Mouse (Mus musculus) midbrain, postnatal 0 days (tissue): ENCODE data around the gene Epb41l2. TPM values are rescaled to one million over a fixed set of nuclear protein-coding genes. Genes with fewer than 3 reads are reported as not detected.
A peak's percentile ranks its signal among the peaks of the same experiment; 100 is the strongest.

Source experiments
- ATAC-seq: fragments of 200-750 bp; cut with Nextera tagmentation; 2 replicates; pipeline ENCODE4 v1.8.0; 2017; ENCODE audit warnings: moderate number of reproducible peaks, mild to moderate bottlenecking, moderate TSS enrichment, moderate library complexity; ENCODE audit not compliant: low FRiP score
- DNase-seq: peaks from one replicate; pipeline ENCODE4 v3.0.0-alpha.2; 2015; ENCODE audit warnings: low spot score
- H3K27ac ChIP-seq: fragments of 300-500 bp; sonication (generic); 2 replicates; pipeline ENCODE4 v1.5.1; 2014; ENCODE audit warnings: low read depth, mild to moderate bottlenecking, low read length, mixed read lengths
- H3K27me3 ChIP-seq: fragments of 300-500 bp; sonication (generic); 2 replicates; pipeline ENCODE4 v1.6.1; 2014; ENCODE audit warnings: low read length, control low read depth, mixed read lengths; ENCODE audit not compliant: insufficient read depth
- H3K36me3 ChIP-seq: fragments of 300-500 bp; sonication (generic); 2 replicates; pipeline ENCODE4 v1.6.1; 2014; ENCODE audit warnings: low read length, control low read depth, mixed read lengths; ENCODE audit not compliant: insufficient read depth
- H3K4me1 ChIP-seq: fragments of 300-500 bp; sonication (generic); 2 replicates; pipeline ENCODE4 v1.6.1; 2014; ENCODE audit warnings: mild to moderate bottlenecking, control low read depth, antibody characterized with exemption, low read length, mixed read lengths; ENCODE audit not compliant: insufficient read depth
- H3K4me2 ChIP-seq: fragments of 300-500 bp; sonication (generic); 2 replicates; pipeline ENCODE4 v1.6.1; 2014; ENCODE audit warnings: low read depth, mild to moderate bottlenecking, low read length, mixed read lengths; ENCODE audit not compliant: poor library complexity, severe bottlenecking
- H3K4me3 ChIP-seq: fragments of 300-500 bp; sonication (generic); 2 replicates; pipeline ENCODE4 v1.5.1; 2014; ENCODE audit warnings: low read depth, mild to moderate bottlenecking, low read length, moderate library complexity
- H3K9ac ChIP-seq: fragments of 300-500 bp; sonication (generic); replicated peaks from 2 replicates; pipeline ENCODE4 v1.6.1; 2014; ENCODE audit warnings: mild to moderate bottlenecking, low read length, moderate library complexity, mixed read lengths; ENCODE audit not compliant: poor library complexity, severe bottlenecking
- H3K9me3 ChIP-seq: fragments of 300-500 bp; sonication (generic); 2 replicates; pipeline ENCODE4 v1.6.1; 2016; ENCODE audit warnings: low read length, control low read depth
- CTCF ChIP-seq: IDR thresholded peaks from 2 replicates; pipeline ENCODE4 v1.5.1; 2016; ENCODE audit warnings: antibody characterized with exemption, mild to moderate bottlenecking
- WGBS: fragments of 180-500 bp; shearing (Covaris S2); extraction: QIAGEN DNeasy Blood & Tissue Kit; methylation state at CpG from one replicate; pipeline ENCODE4 v1.1.7; 2014; 5-methylcytosine and 5-hydroxymethylcytosine counted together
- polyA plus RNA-seq: library from polyadenylated mRNA; unstranded; fragments of >200 nt; fragmentation: Nextera tagmentation; extraction: Ambion mirVana; gene quantifications from 2 replicates; pipeline ENCODE4 v1.2.1, GENCODE M21; 2015
- total RNA-seq: library from RNA; depleted of rRNA; stranded (reverse); fragments of >200 nt; gene quantifications from 2 replicates; pipeline ENCODE4 v1.2.3, GENCODE M21; 2014

The Epb41l2 gene
- total and polyA plus RNA-seq, 2 experiments from 2014 or later: 21.8 to 51.7 TPM

DNA sequence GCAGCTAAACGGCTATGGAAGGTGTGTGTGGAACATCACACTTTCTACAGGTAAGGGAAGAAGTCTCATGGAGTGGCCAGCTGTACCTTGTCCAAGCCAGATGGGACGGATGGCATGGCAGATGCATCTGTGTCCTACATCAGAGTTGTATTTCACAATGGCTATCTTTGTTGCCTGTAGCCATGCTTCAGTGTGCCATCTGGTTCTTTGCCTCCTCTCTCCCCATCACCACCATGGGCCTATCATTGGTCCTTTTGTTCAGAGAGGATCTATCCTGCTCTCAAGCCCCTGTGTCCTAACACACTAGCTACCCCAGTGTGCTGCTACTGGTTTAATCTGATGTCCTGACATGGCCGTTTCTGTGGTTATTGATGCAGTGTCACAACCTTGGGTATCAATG lies 120.1 kb downstream of the Epb41l2 start:
- no peak overlapping the region for H3K4me3 ChIP-seq
- ATAC-seq (no peak), DNase-seq (no peak)
- no peaks in the 10 kb centered on the region for H3K9me3 ChIP-seq
- H3K36me3 ChIP-seq: no peaks in the 10 kb centered on the region
- no peak for TF ChIP-seq CTCF
- H3K27ac ChIP-seq: no peak overlapping the region
- no peak overlapping the region for H3K9ac ChIP-seq
- H3K4me2 ChIP-seq: no peak overlapping the region
- 93% methylated on average over 3 of the region's 3 CpGs for WGBS
- no peaks in the 10 kb centered on the region for H3K27me3 ChIP-seq
- H3K4me1 ChIP-seq: no peaks in the 10 kb centered on the region

DNA sequence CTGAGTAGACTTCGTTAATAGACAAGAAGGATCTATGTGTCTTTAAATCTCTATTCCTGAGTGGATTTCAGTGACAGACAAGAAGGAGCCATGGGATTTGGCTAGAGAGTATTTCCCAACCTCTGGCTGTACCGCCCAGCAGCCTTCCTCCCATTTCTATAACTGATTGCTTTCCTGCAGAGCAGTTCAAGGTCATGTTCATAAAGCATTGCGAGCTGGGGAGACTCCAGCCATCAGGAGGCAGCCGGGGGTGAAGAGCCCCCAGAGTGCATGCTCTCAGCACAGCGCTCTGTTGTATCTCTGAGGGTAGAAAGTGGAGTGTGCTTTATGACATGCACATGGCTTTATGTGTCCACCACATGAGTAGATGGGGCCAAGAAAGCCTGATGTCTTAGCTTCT lies 123.2 kb downstream of the Epb41l2 start:
- H3K9ac ChIP-seq: no peak overlapping the region
- no peak overlapping the region for H3K4me3 ChIP-seq
- no peak overlapping the region for H3K27ac ChIP-seq
- no peaks in the 10 kb centered on the region for H3K36me3 ChIP-seq
- no peak for ATAC-seq
- H3K4me2 ChIP-seq: no peak overlapping the region
- H3K27me3 ChIP-seq: no peaks in the 10 kb centered on the region
- no peaks in the 10 kb centered on the region for H3K9me3 ChIP-seq
- WGBS: 76% methylated on average over 5 of the region's 5 CpGs
- DNase-seq: no peak
- H3K4me1 ChIP-seq: no peaks in the 10 kb centered on the region
- TF ChIP-seq CTCF: no peak

DNA sequence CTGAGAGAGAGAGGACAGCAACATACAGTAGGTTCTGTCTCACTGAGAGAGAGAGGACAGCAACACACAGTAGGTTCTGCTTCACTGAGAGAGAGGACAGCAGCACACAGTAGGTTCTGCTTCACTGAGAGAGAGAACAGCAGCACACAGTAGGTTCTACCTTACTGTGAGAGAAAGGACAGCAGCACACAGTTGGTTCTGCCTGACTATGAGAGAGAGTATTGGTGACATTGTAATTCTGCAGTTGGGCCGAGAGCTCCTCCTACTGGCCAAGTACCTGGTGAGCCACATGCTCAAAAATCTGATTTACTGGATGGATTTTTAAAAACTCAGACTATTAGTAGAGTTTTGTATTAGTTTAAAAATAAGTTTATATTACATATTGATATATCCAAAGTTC lies 128.9 kb downstream of the Epb41l2 start:
- H3K9ac ChIP-seq: no peak overlapping the region
- H3K4me2 ChIP-seq: no peak overlapping the region
- peak; percentile 89 for TF ChIP-seq CTCF
- DNase-seq (peak; percentile 71), ATAC-seq (0 out of 2 replicates have a peak, but pooled peaks have one; percentile 34)
- no peak overlapping the region for H3K4me3 ChIP-seq
- H3K9me3 ChIP-seq: no peaks in the 10 kb centered on the region
- no peaks in the 10 kb centered on the region for H3K4me1 ChIP-seq
- WGBS: 24% methylated on average over 1 of the region's 1 CpGs
- no peaks in the 10 kb centered on the region for H3K27me3 ChIP-seq
- no peaks in the 10 kb centered on the region for H3K36me3 ChIP-seq
- no peak overlapping the region for H3K27ac ChIP-seq

DNA sequence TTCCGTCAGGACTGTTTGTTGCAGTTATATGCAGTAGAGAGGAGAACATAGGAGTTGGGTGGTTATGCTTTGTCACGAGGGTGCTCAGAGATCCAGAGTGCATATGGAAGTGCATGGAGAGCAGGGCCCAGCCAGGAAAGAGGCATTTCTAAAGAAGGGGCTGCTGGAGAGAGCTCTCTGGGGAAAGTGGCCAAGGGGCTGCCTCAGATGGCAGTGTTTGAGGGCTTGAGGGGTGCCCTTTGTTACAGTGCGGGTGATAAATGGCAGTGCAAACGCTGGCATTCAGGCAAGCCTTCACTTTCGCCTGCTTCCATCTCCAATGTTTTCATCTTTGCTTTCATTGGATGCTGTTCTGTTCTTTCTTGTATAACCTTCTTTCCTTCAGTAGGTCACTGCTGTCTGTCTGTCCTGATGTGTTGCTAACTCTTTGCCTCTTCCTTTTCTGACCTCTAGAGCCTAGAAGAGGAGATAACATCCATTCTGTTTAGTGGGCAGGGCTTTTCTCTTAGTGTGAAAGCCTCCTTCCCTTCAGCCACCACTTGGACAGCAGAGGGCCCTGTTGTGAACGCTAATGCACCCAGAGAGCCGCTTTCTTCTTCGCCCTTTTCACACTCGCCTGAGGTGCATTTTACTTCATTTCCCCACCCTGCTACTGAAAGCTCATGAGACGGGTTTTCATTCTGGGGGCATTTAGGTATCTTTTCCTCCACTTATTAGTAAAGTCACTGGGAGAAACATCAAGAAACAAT lies 139.9 kb downstream of the Epb41l2 start:
- Histone ChIP-seq H3K4me3 (no peak overlapping the region), H3K4me2 (no peak overlapping the region), H3K4me1 (no peaks in the 10 kb centered on the region), H3K27ac (no peak overlapping the region), H3K9me3 (no peaks in the 10 kb centered on the region), H3K36me3 (no peaks in the 10 kb centered on the region; the same call in 1 of the 2 replicates), H3K9ac (no peak overlapping the region), H3K27me3 (no peaks in the 10 kb centered on the region)
- ATAC-seq: no peak
- peak; percentile 59 for TF ChIP-seq CTCF
- 66% methylated on average over 10 of the region's 10 CpGs for WGBS
- DNase-seq: peak; percentile 42

- no peak overlapping the region for H3K27ac ChIP-seq
- no peaks in the 10 kb centered on the region; the same call in 1 of the 2 replicates for H3K36me3 ChIP-seq
- H3K4me1 ChIP-seq: no peaks in the 10 kb centered on the region
- H3K9ac ChIP-seq: no peak overlapping the region
- no peak overlapping the region for H3K4me3 ChIP-seq
- H3K9me3 ChIP-seq: no peaks in the 10 kb centered on the region
- ATAC-seq (no peak), DNase-seq (no peak)
- no peaks in the 10 kb centered on the region for H3K27me3 ChIP-seq
- no peak overlapping the region for H3K4me2 ChIP-seq
- 81% methylated on average over 5 of the region's 5 CpGs for WGBS
- TF ChIP-seq CTCF: no peak
Observed at GRCm38 (mm10) chr10:25503250-25503649, 143.7 kb downstream of the Epb41l2 start.

- Histone ChIP-seq H3K4me2 (no peak overlapping the region), H3K36me3 (0 out of 2 replicates have a peak, but pooled peaks cover 3% of the 10 kb centered on the region), H3K9me3 (no peaks in the 10 kb centered on the region), H3K4me3 (no peak overlapping the region), H3K27ac (no peak overlapping the region), H3K4me1 (no peaks in the 10 kb centered on the region), H3K27me3 (no peaks in the 10 kb centered on the region), H3K9ac (no peak overlapping the region)
- TF ChIP-seq CTCF: no peak
- ATAC-seq (no peak), DNase-seq (no peak)
- WGBS: 71% methylated on average over 1 of the region's 1 CpGs
Observed at GRCm38 (mm10) chr10:25513821-25514220, 154.2 kb downstream of the Epb41l2 start.
